Mouse (Mus musculus): ENCODE measurements around the gene Zfp747. TPM values are rescaled to one million over a fixed set of nuclear protein-coding genes. Genes with fewer than 3 reads are reported as not detected.

The Zfp747 gene
- polyA plus RNA-seq, 2 experiments: 7.0 to 8.0 TPM

- no peaks in the 10 kb centered on the region for H3K36me3 ChIP-seq (ENCODE audit: control insufficient read depth, insufficient read depth, low read length)
- no peak overlapping the region for H3K9ac ChIP-seq (ENCODE audit: low read depth, low read length, severe bottlenecking)
- 83% methylated on average over 6 of the region's 6 CpGs for WGBS
- H3K9me3 ChIP-seq (ENCODE audit: control insufficient read depth, low read length): no peaks in the 10 kb centered on the region
- no peak overlapping the region for H3K27ac ChIP-seq (replicated peaks; ENCODE audit: low read depth, low read length)
- no peaks in the 10 kb centered on the region for H3K4me1 ChIP-seq (ENCODE audit: control insufficient read depth, insufficient read depth, low read length)
- no peak for ATAC-seq (ENCODE audit: low FRiP score, low read depth)
- no peak overlapping the region for H3K4me2 ChIP-seq (replicated peaks; ENCODE audit: low read depth, low read length, severe bottlenecking)
- TF ChIP-seq POLR2A (IDR thresholded peaks at IDR 0.05; ENCODE audit: borderline replicate concordance, extremely low read depth, insufficient read depth, insufficient read length): no peak
- no peaks in the 10 kb centered on the region for H3K27me3 ChIP-seq (ENCODE audit: control insufficient read depth, insufficient read depth, low read length)
- H3K4me3 ChIP-seq (replicated peaks; ENCODE audit: low read length): no peak overlapping the region
- DNase-seq (ENCODE audit: low spot score): no peak
These were observed 42.6 kb downstream of the Zfp747 start for GRCm38 (mm10) chr7:127333240-127333639.

- no peak overlapping the region for H3K27ac ChIP-seq (replicated peaks; ENCODE audit: low read depth, low read length)
- DNase-seq (ENCODE audit: low spot score): peak; percentile 7
- no peak for ATAC-seq (ENCODE audit: low FRiP score, low read depth)
- H3K4me3 ChIP-seq (replicated peaks; ENCODE audit: low read length): no peak overlapping the region
- no peaks in the 10 kb centered on the region for H3K36me3 ChIP-seq (ENCODE audit: control insufficient read depth, insufficient read depth, low read length)
- 50% methylated on average over 1 of the region's 2 CpGs for WGBS
- no peak overlapping the region for H3K9ac ChIP-seq (ENCODE audit: low read depth, low read length, severe bottlenecking)
- H3K4me2 ChIP-seq (replicated peaks; ENCODE audit: low read depth, low read length, severe bottlenecking): no peak overlapping the region
- TF ChIP-seq POLR2A (IDR thresholded peaks at IDR 0.05; ENCODE audit: borderline replicate concordance, extremely low read depth, insufficient read depth, insufficient read length): no peak
- no peaks in the 10 kb centered on the region for H3K4me1 ChIP-seq (ENCODE audit: control insufficient read depth, insufficient read depth, low read length)
- H3K27me3 ChIP-seq (ENCODE audit: control insufficient read depth, insufficient read depth, low read length): no peaks in the 10 kb centered on the region
- H3K9me3 ChIP-seq (ENCODE audit: control insufficient read depth, low read length): no peaks in the 10 kb centered on the region
These were observed 49.2 kb downstream of the Zfp747 start for GRCm38 (mm10) chr7:127326685-127327084.

- Histone ChIP-seq H3K4me1 (ENCODE audit: control insufficient read depth, insufficient read depth, low read length) (no peaks in the 10 kb centered on the region), H3K9ac (ENCODE audit: low read depth, low read length, severe bottlenecking) (no peak overlapping the region), H3K4me2 (replicated peaks; ENCODE audit: low read depth, low read length, severe bottlenecking) (no peak overlapping the region), H3K9me3 (ENCODE audit: control insufficient read depth, low read length) (no peaks in the 10 kb centered on the region), H3K27me3 (ENCODE audit: control insufficient read depth, insufficient read depth, low read length) (no peaks in the 10 kb centered on the region), H3K36me3 (ENCODE audit: control insufficient read depth, insufficient read depth, low read length) (no peaks in the 10 kb centered on the region), H3K27ac (replicated peaks; ENCODE audit: low read depth, low read length) (no peak overlapping the region), H3K4me3 (replicated peaks; ENCODE audit: low read length) (no peak overlapping the region)
- WGBS: 86% methylated on average over 8 of the region's 8 CpGs
- DNase-seq (ENCODE audit: low spot score): no peak
- TF ChIP-seq POLR2A (IDR thresholded peaks at IDR 0.05; ENCODE audit: borderline replicate concordance, extremely low read depth, insufficient read depth, insufficient read length): no peak
- no peak for ATAC-seq (ENCODE audit: low FRiP score, low read depth)
These were observed 50.3 kb downstream of the Zfp747 start for GRCm38 (mm10) chr7:127325550-127325949.

GRCm38 (mm10) chr7:127324944-127325343 is 50.9 kb downstream of the Zfp747 start:
- ATAC-seq (ENCODE audit: low FRiP score, low read depth): no peak
- no peak for TF ChIP-seq POLR2A (IDR thresholded peaks at IDR 0.05; ENCODE audit: borderline replicate concordance, extremely low read depth, insufficient read depth, insufficient read length)
- no peak overlapping the region for H3K27ac ChIP-seq (replicated peaks; ENCODE audit: low read depth, low read length)
- no peak for DNase-seq (ENCODE audit: low spot score)
- no peaks in the 10 kb centered on the region for H3K9me3 ChIP-seq (ENCODE audit: control insufficient read depth, low read length)
- H3K4me3 ChIP-seq (replicated peaks; ENCODE audit: low read length): no peak overlapping the region
- WGBS: 87% methylated on average over 7 of the region's 7 CpGs
- no peak overlapping the region for H3K9ac ChIP-seq (ENCODE audit: low read depth, low read length, severe bottlenecking)
- no peaks in the 10 kb centered on the region for H3K27me3 ChIP-seq (ENCODE audit: control insufficient read depth, insufficient read depth, low read length)
- no peaks in the 10 kb centered on the region for H3K4me1 ChIP-seq (ENCODE audit: control insufficient read depth, insufficient read depth, low read length)
- no peaks in the 10 kb centered on the region for H3K36me3 ChIP-seq (ENCODE audit: control insufficient read depth, insufficient read depth, low read length)
- H3K4me2 ChIP-seq (replicated peaks; ENCODE audit: low read depth, low read length, severe bottlenecking): no peak overlapping the region

Other genes with a start within 250 kb of the Zfp747 start
- gene Spn, start 238.2 kb downstream of the Zfp747 start, polyA plus RNA-seq (2012; rRNA removed): 0.73 and 0.87 TPM in 2 replicates
- gene Spn, start 238.2 kb downstream of the Zfp747 start, polyA plus RNA-seq (2014; fragmentation: Nextera tagmentation; extraction: Ambion mirVana): 0.37 and 0.44 TPM in 2 replicates
- 84.2 and 110 TPM in 2 replicates for gene Cd2bp2, start 180.0 kb downstream of the Zfp747 start, polyA plus RNA-seq (2012; rRNA removed)
- gene Cd2bp2, start 180.0 kb downstream of the Zfp747 start, polyA plus RNA-seq (2014; fragmentation: Nextera tagmentation; extraction: Ambion mirVana): 54.2 and 61.0 TPM in 2 replicates
- gene Tbc1d10b, start 167.6 kb downstream of the Zfp747 start, polyA plus RNA-seq (2012; rRNA removed): 40.8 and 46.8 TPM in 2 replicates
- 27.1 and 29.3 TPM in 2 replicates for gene Tbc1d10b, start 167.6 kb downstream of the Zfp747 start, polyA plus RNA-seq (2014; fragmentation: Nextera tagmentation; extraction: Ambion mirVana)
- gene Mylpf, start 167.2 kb downstream of the Zfp747 start, polyA plus RNA-seq (2012; rRNA removed): 555 and 1,104 TPM in 2 replicates
- gene Mylpf, start 167.2 kb downstream of the Zfp747 start, polyA plus RNA-seq (2014; fragmentation: Nextera tagmentation; extraction: Ambion mirVana): 413 and 609 TPM in 2 replicates
- 22.5 and 24.9 TPM in 2 replicates for gene Zfp553, start 143.0 kb downstream of the Zfp747 start, polyA plus RNA-seq (2012; rRNA removed)
- 19.4 and 20.1 TPM in 2 replicates for gene Zfp553, start 143.0 kb downstream of the Zfp747 start, polyA plus RNA-seq (2014; fragmentation: Nextera tagmentation; extraction: Ambion mirVana)
- 14.9 and 22.2 TPM in 2 replicates for gene Sept1, start 142.9 kb downstream of the Zfp747 start, polyA plus RNA-seq (2012; rRNA removed)
- 15.3 and 18.6 TPM in 2 replicates for gene Sept1, start 142.9 kb downstream of the Zfp747 start, polyA plus RNA-seq (2014; fragmentation: Nextera tagmentation; extraction: Ambion mirVana)
- gene Zfp771, start 131.8 kb downstream of the Zfp747 start, polyA plus RNA-seq (2012; rRNA removed): 115 and 161 TPM in 2 replicates
- 66.2 and 71.2 TPM in 2 replicates for gene Zfp771, start 131.8 kb downstream of the Zfp747 start, polyA plus RNA-seq (2014; fragmentation: Nextera tagmentation; extraction: Ambion mirVana)
- 100 and 120 TPM in 2 replicates for gene Dctpp1, start 115.3 kb downstream of the Zfp747 start, polyA plus RNA-seq (2012; rRNA removed)
- gene Dctpp1, start 115.3 kb downstream of the Zfp747 start, polyA plus RNA-seq (2014; fragmentation: Nextera tagmentation; extraction: Ambion mirVana): 169 and 177 TPM in 2 replicates
- 22.2 and 24.3 TPM in 2 replicates for gene Sephs2, start 102.0 kb downstream of the Zfp747 start, polyA plus RNA-seq (2012; rRNA removed)
- 74.7 and 79.3 TPM in 2 replicates for gene Sephs2, start 102.0 kb downstream of the Zfp747 start, polyA plus RNA-seq (2014; fragmentation: Nextera tagmentation; extraction: Ambion mirVana)
- gene Itgal, start 79.8 kb downstream of the Zfp747 start, polyA plus RNA-seq (2012; rRNA removed): 1.5 and 2.0 TPM in 2 replicates
- gene Itgal, start 79.8 kb downstream of the Zfp747 start, polyA plus RNA-seq (2014; fragmentation: Nextera tagmentation; extraction: Ambion mirVana): 0.88 and 1.2 TPM in 2 replicates
- gene Zfp768, start 30.5 kb downstream of the Zfp747 start, polyA plus RNA-seq (2012; rRNA removed): 38.4 and 51.9 TPM in 2 replicates
- gene Zfp768, start 30.5 kb downstream of the Zfp747 start, polyA plus RNA-seq (2014; fragmentation: Nextera tagmentation; extraction: Ambion mirVana): 5.5 and 5.9 TPM in 2 replicates
- 3.5 and 3.9 TPM in 2 replicates for gene 9130019O22Rik, start 11.1 kb upstream of the Zfp747 start, polyA plus RNA-seq (2012; rRNA removed)
- 4.5 and 6.4 TPM in 2 replicates for gene 9130019O22Rik, start 11.1 kb upstream of the Zfp747 start, polyA plus RNA-seq (2014; fragmentation: Nextera tagmentation; extraction: Ambion mirVana)
- 8.8 and 11.6 TPM in 2 replicates for gene E430018J23Rik, start 17.6 kb upstream of the Zfp747 start, polyA plus RNA-seq (2012; rRNA removed)
- gene E430018J23Rik, start 17.6 kb upstream of the Zfp747 start, polyA plus RNA-seq (2014; fragmentation: Nextera tagmentation; extraction: Ambion mirVana): 7.3 and 10.1 TPM in 2 replicates
- gene Zfp764, start 30.8 kb upstream of the Zfp747 start, polyA plus RNA-seq (2012; rRNA removed): 7.8 and 8.8 TPM in 2 replicates
- 8.4 and 9.1 TPM in 2 replicates for gene Zfp764, start 30.8 kb upstream of the Zfp747 start, polyA plus RNA-seq (2014; fragmentation: Nextera tagmentation; extraction: Ambion mirVana)
- 18.6 and 24.8 TPM in 2 replicates for gene Zfp688, start 46.0 kb upstream of the Zfp747 start, polyA plus RNA-seq (2012; rRNA removed)
- gene Zfp688, start 46.0 kb upstream of the Zfp747 start, polyA plus RNA-seq (2014; fragmentation: Nextera tagmentation; extraction: Ambion mirVana): 24.3 and 25.2 TPM in 2 replicates
- 10.2 and 14.7 TPM in 2 replicates for gene Zfp689, start 73.1 kb upstream of the Zfp747 start, polyA plus RNA-seq (2012; rRNA removed)
- gene Zfp689, start 73.1 kb upstream of the Zfp747 start, polyA plus RNA-seq (2014; fragmentation: Nextera tagmentation; extraction: Ambion mirVana): 7.7 and 10.5 TPM in 2 replicates
- 65.8 and 86.0 TPM in 2 replicates for gene Prr14, start 83.6 kb upstream of the Zfp747 start, polyA plus RNA-seq (2012; rRNA removed)
- 43.7 and 49.7 TPM in 2 replicates for gene Prr14, start 83.6 kb upstream of the Zfp747 start, polyA plus RNA-seq (2014; fragmentation: Nextera tagmentation; extraction: Ambion mirVana)
- 49.8 and 57.2 TPM in 2 replicates for gene Fbrs, start 103.1 kb upstream of the Zfp747 start, polyA plus RNA-seq (2012; rRNA removed)
- gene Fbrs, start 103.1 kb upstream of the Zfp747 start, polyA plus RNA-seq (2014; fragmentation: Nextera tagmentation; extraction: Ambion mirVana): 17.3 and 21.1 TPM in 2 replicates
- gene Srcap, start 135.9 kb upstream of the Zfp747 start, polyA plus RNA-seq (2012; rRNA removed): 21.4 and 37.2 TPM in 2 replicates
- gene Srcap, start 135.9 kb upstream of the Zfp747 start, polyA plus RNA-seq (2014; fragmentation: Nextera tagmentation; extraction: Ambion mirVana): 44.1 and 54.8 TPM in 2 replicates
- gene Gm42715, start 143.5 kb upstream of the Zfp747 start, polyA plus RNA-seq (2012; rRNA removed): 17.4 and 19.6 TPM in 2 replicates
- gene Gm42715, start 143.5 kb upstream of the Zfp747 start, polyA plus RNA-seq (2014; fragmentation: Nextera tagmentation; extraction: Ambion mirVana): 15.0 and 17.0 TPM in 2 replicates
- 2.4 and 4.5 TPM in 2 replicates for gene Tmem265, start 185.3 kb upstream of the Zfp747 start, polyA plus RNA-seq (2012; rRNA removed)
- gene Tmem265, start 185.3 kb upstream of the Zfp747 start, polyA plus RNA-seq (2014; fragmentation: Nextera tagmentation; extraction: Ambion mirVana): 7.1 and 9.3 TPM in 2 replicates
- gene Phkg2, start 197.3 kb upstream of the Zfp747 start, polyA plus RNA-seq (2012; rRNA removed): 99.1 and 103 TPM in 2 replicates
- 36.3 and 41.9 TPM in 2 replicates for gene Phkg2, start 197.3 kb upstream of the Zfp747 start, polyA plus RNA-seq (2014; fragmentation: Nextera tagmentation; extraction: Ambion mirVana)
- 9.7 and 10.6 TPM in 2 replicates for gene Ccdc189, start 212.5 kb upstream of the Zfp747 start, polyA plus RNA-seq (2012; rRNA removed)
- 5.4 and 8.1 TPM in 2 replicates for gene Ccdc189, start 212.5 kb upstream of the Zfp747 start, polyA plus RNA-seq (2014; fragmentation: Nextera tagmentation; extraction: Ambion mirVana)
- gene Rnf40, start 212.7 kb upstream of the Zfp747 start, polyA plus RNA-seq (2012; rRNA removed): 49.1 and 51.9 TPM in 2 replicates
- 42.5 and 49.5 TPM in 2 replicates for gene Rnf40, start 212.7 kb upstream of the Zfp747 start, polyA plus RNA-seq (2014; fragmentation: Nextera tagmentation; extraction: Ambion mirVana)
- 23.8 and 24.5 TPM in 2 replicates for gene Zfp629, start 239.7 kb upstream of the Zfp747 start, polyA plus RNA-seq (2012; rRNA removed)
- gene Zfp629, start 239.7 kb upstream of the Zfp747 start, polyA plus RNA-seq (2014; fragmentation: Nextera tagmentation; extraction: Ambion mirVana): 13.9 and 19.2 TPM in 2 replicates